Mouse (Mus musculus) stomach, postnatal 0 days (tissue): ENCODE measurements around the gene Fam118a.

Experiments
- CTCF ChIP-seq: IDR thresholded peaks from 2 replicates; pipeline ENCODE4 v1.5.1; 2016; ENCODE audit warnings: antibody characterized with exemption, low read depth, mild to moderate bottlenecking, moderate library complexity
- EP300 ChIP-seq: optimal IDR thresholded peaks from 2 replicates; pipeline ENCODE3; 2016; ENCODE audit warnings: antibody characterized with exemption

- TF ChIP-seq EP300 = no peak
- TF ChIP-seq CTCF = no peak
These were observed 33.7 kb upstream of the Fam118a start for GRCm38 (mm10) chr15:84995041-84995440.
